Mouse (Mus musculus) lung, postnatal 0 days (tissue): ENCODE results near the gene Ephb4.

Experiments
- CTCF ChIP-seq: IDR thresholded peaks from 2 replicates; pipeline ENCODE4 v1.5.1; 2016; ENCODE audit warnings: antibody characterized with exemption, mild to moderate bottlenecking
- EP300 ChIP-seq: IDR thresholded peaks from 2 replicates; pipeline ENCODE4 v1.6.1; 2016; ENCODE audit warnings: antibody characterized with exemption, mild to moderate bottlenecking, control low read depth

- TF ChIP-seq CTCF (no peak), EP300 (no peak)
Observed at GRCm38 (mm10) chr5:137346983-137347382, 2.9 kb upstream of the Ephb4 start.
